Mouse (Mus musculus) cerebellum, adult 11 months (tissue): ENCODE data around the gene Nkain1.

ENCODE experiments used
- DNase-seq: peaks from one replicate; pipeline ENCODE4 v3.0.0; 2022

Gene Nkain1

GRCm38 (mm10) chr4:130549189-130549588 lies 24.8 kb downstream of the Nkain1 start:
- no peak for DNase-seq

GRCm38 (mm10) chr4:130546798-130547562 lies 27.0 kb downstream of the Nkain1 start:
- DNase-seq, result peak; percentile 81

- no peak for DNase-seq
These were observed 29.6 kb downstream of the Nkain1 start for GRCm38 (mm10) chr4:130544392-130544791.

GRCm38 (mm10) chr4:130543121-130543520 lies 30.9 kb downstream of the Nkain1 start:
- DNase-seq, result no peak

- no peak for DNase-seq
These were observed 33.1 kb downstream of the Nkain1 start for GRCm38 (mm10) chr4:130540831-130541230.

GRCm38 (mm10) chr4:130539706-130540105 lies 34.3 kb downstream of the Nkain1 start:
- DNase-seq, result peak; percentile 92

- DNase-seq, result no peak
These were observed 34.9 kb downstream of the Nkain1 start for GRCm38 (mm10) chr4:130539053-130539452.

GRCm38 (mm10) chr4:130537371-130537770 lies 36.6 kb downstream of the Nkain1 start:
- DNase-seq, result no peak

GRCm38 (mm10) chr4:130535789-130536188 lies 38.2 kb downstream of the Nkain1 start:
- DNase-seq, result no peak

GRCm38 (mm10) chr4:130533975-130534374 lies 40.0 kb downstream of the Nkain1 start:
- peak; percentile 88 for DNase-seq

- no peak for DNase-seq
These were observed 41.6 kb downstream of the Nkain1 start for GRCm38 (mm10) chr4:130532347-130532746.

- DNase-seq, result peak; percentile 72
These were observed 42.2 kb downstream of the Nkain1 start for GRCm38 (mm10) chr4:130531645-130532280.

GRCm38 (mm10) chr4:130527804-130528203 lies 46.2 kb downstream of the Nkain1 start:
- DNase-seq, result no peak

GRCm38 (mm10) chr4:130525041-130525440 lies 48.9 kb downstream of the Nkain1 start:
- DNase-seq, result no peak

GRCm38 (mm10) chr4:130521466-130521865 lies 52.5 kb downstream of the Nkain1 start:
- DNase-seq, result no peak

- no peak for DNase-seq
These were observed 53.5 kb downstream of the Nkain1 start for GRCm38 (mm10) chr4:130520482-130520851.

- DNase-seq, result peak; percentile 90
These were observed 54.1 kb downstream of the Nkain1 start for GRCm38 (mm10) chr4:130519567-130520481.

- DNase-seq, result no peak
These were observed 57.5 kb downstream of the Nkain1 start for GRCm38 (mm10) chr4:130516490-130516889.
